33 mouse cellular contexts compared by ENCODE assay signal in genomic region chr1:78529011-78529410, GRCm38 (mm10). TPM values are rescaled to one million over a fixed set of nuclear protein-coding genes. Genes with fewer than 3 reads are reported as not detected.
"Had no signal": no experiment of that assay in that cellular context is flagged by ENCODE, and none has a peak within 500 bp of the region (broad histone marks: within the 10 kb centered on the region; RNA-seq: fewer than 3 reads in every experiment).

No protein-coding gene starts in this region.

- DNase-seq: gastrocnemius, adult 2 months; gastrocnemius, postnatal 10 days; gastrocnemius, postnatal 25 days; heart, adult 2 months; heart, postnatal 14 days; heart, postnatal 36 days; kidney, adult 11 months; kidney, adult 2 months; kidney, adult 9 months; kidney, postnatal 14 days; kidney, postnatal 36 days; layer of hippocampus, adult 9-11 months; layer of hippocampus, postnatal 36 days; left cerebral cortex, postnatal 4 days had no signal

RNA-seq across cellular contexts. Expression of gene BC035947, which starts 17.1 kb away (rescaled TPM):
- total RNA-seq: gastrocnemius, adult 2 months; gastrocnemius, postnatal 10 days; gastrocnemius, postnatal 25 days; gastrocnemius, postnatal 4 days; granulocyte monocyte progenitor cell, adult 5-6 weeks; heart, adult 2 months; heart, postnatal 14 days; heart, postnatal 36 days; hematopoietic stem cell, adult 5-6 weeks; liver, adult 2 months had no signal
- polyA plus RNA-seq: heart, embryonic 15.5 days; heart, postnatal 0 days; liver, adult 2 months; liver, embryonic 12.5 days had no signal

RNA-seq across cellular contexts. Expression of gene Mogat1, which starts 18.2 kb away (rescaled TPM):
- total RNA-seq: gastrocnemius, adult 2 months; gastrocnemius, postnatal 10 days; gastrocnemius, postnatal 4 days; granulocyte monocyte progenitor cell, adult 5-6 weeks; heart, adult 2 months; heart, postnatal 14 days; heart, postnatal 36 days; hematopoietic stem cell, adult 5-6 weeks; hindbrain, postnatal 0 days; layer of hippocampus, postnatal 14 days; layer of hippocampus, postnatal 36 days; left cerebral cortex, adult 18-20 months; left cerebral cortex, adult 8-10 months; left cerebral cortex, postnatal 10 days; left cerebral cortex, postnatal 25 days; left cerebral cortex, postnatal 4 days had no signal
- polyA plus RNA-seq: heart, embryonic 11.5 days; heart, embryonic 13.5 days; heart, embryonic 15.5 days; hindbrain, embryonic 13.5 days; intestine, embryonic 16.5 days; limb, embryonic 11.5 days; limb, embryonic 13.5 days; liver, embryonic 12.5 days had no signal
